Comparison of ENCODE assay signal across 15 mouse cellular contexts in the genomic region with DNA sequence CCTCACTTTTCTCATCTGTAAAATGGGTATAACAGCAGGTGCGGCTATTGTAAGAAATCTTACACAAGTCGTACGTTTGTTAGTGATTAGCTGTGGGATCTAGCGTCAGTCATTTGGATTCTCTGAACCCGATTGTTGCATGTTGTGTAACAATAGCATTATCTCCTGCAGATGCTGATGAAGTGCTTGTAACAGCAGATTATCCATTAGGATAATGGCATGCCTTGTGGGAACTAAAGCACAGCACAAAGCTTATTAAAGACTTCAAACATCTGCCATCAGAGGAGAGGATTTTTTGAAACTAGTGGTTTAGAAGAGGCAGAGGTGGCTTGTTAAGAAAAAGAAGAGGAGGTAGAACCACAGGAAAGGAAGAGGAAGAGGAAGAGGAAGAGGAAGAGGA.
"Had no signal": no experiment of that assay in that cellular context is flagged by ENCODE, and none has a peak within 500 bp of the region (broad histone marks: within the 10 kb centered on the region; RNA-seq: fewer than 3 reads in every experiment).

No protein-coding gene starts in this region.

- H3K4me1 ChIP-seq: midbrain, embryonic 15.5 days; neural tube, embryonic 12.5 days; stomach, embryonic 15.5 days had no signal

- H3K36me3 ChIP-seq: midbrain, embryonic 13.5 days; midbrain, embryonic 15.5 days; neural tube, embryonic 12.5 days; stomach, embryonic 15.5 days had no signal

- H3K9me3 ChIP-seq: megakaryocyte, embryonic 14.5 days; midbrain, embryonic 13.5 days; midbrain, embryonic 15.5 days; neural tube, embryonic 12.5 days; stomach, embryonic 15.5 days had no signal

- H3K4me2 ChIP-seq: lung, embryonic 14.5 days; midbrain, embryonic 13.5 days; midbrain, embryonic 15.5 days; neural tube, embryonic 12.5 days; stomach, embryonic 15.5 days had no signal

- H3K9ac ChIP-seq: liver, embryonic 14.5 days; lung, embryonic 14.5 days; midbrain, embryonic 13.5 days; midbrain, embryonic 15.5 days; neural tube, embryonic 12.5 days; stomach, embryonic 15.5 days had no signal

- ATAC-seq: midbrain, embryonic 13.5 days; midbrain, embryonic 15.5 days had no signal

- H3K4me3 ChIP-seq: megakaryocyte, embryonic 14.5 days; midbrain, embryonic 13.5 days; midbrain, embryonic 15.5 days; neural tube, embryonic 12.5 days; stomach, embryonic 15.5 days had no signal

- H3K27ac ChIP-seq: macrophage; midbrain, embryonic 13.5 days; midbrain, embryonic 15.5 days; neural tube, embryonic 12.5 days; stomach, embryonic 15.5 days; stomach, postnatal 0 days had no signal

- DNase-seq: lung, adult 18-20 months; lung, postnatal 10 days; right cerebral cortex, postnatal 14 days; thymus, adult 2 months; thymus, postnatal 25 days; thymus, postnatal 4 days had no signal

- H3K27me3 ChIP-seq: megakaryocyte, embryonic 14.5 days; midbrain, embryonic 13.5 days; midbrain, embryonic 15.5 days; neural tube, embryonic 12.5 days had no signal
